Mouse (Mus musculus) midbrain, embryonic 16.5 days (tissue): ENCODE results near the gene Cnnm3. TPM values are rescaled to one million over a fixed set of nuclear protein-coding genes. Genes with fewer than 3 reads are reported as not detected.

ENCODE experiments used
- ATAC-seq: fragments of 200-750 bp; cut with Nextera tagmentation; 2 replicates; pipeline ENCODE4 v1.8.0; 2017; ENCODE audit warnings: moderate TSS enrichment
- H3K27ac ChIP-seq: fragments of 300-500 bp; sonication (generic); 2 replicates; pipeline ENCODE4 v1.5.1; 2014; ENCODE audit warnings: mild to moderate bottlenecking, low read length, mixed read lengths
- H3K27me3 ChIP-seq: fragments of 300-500 bp; sonication (generic); 2 replicates; pipeline ENCODE4 v1.6.1; 2014; ENCODE audit warnings: low read depth, low read length, mixed read lengths; ENCODE audit not compliant: control insufficient read depth, insufficient read depth
- H3K36me3 ChIP-seq: fragments of 300-500 bp; sonication (generic); 2 replicates; pipeline ENCODE4 v1.6.1; 2014; ENCODE audit warnings: mild to moderate bottlenecking, low read length, moderate library complexity, mixed read lengths; ENCODE audit not compliant: control insufficient read depth, insufficient read depth
- H3K4me1 ChIP-seq: fragments of 300-500 bp; sonication (generic); 2 replicates; pipeline ENCODE4 v1.6.1; 2014; ENCODE audit warnings: mild to moderate bottlenecking, low read length, mixed read lengths; ENCODE audit not compliant: control insufficient read depth, insufficient read depth
- H3K4me2 ChIP-seq: fragments of 300-500 bp; sonication (generic); 2 replicates; pipeline ENCODE4 v1.6.1; 2014; ENCODE audit warnings: mild to moderate bottlenecking, low read length, mixed read lengths
- H3K4me3 ChIP-seq: fragments of 300-500 bp; sonication (generic); 2 replicates; pipeline ENCODE4 v1.5.1; 2014; ENCODE audit warnings: low read depth, mild to moderate bottlenecking, low read length, moderate library complexity, mixed read lengths
- H3K9ac ChIP-seq: fragments of 300-500 bp; sonication (generic); 2 replicates; pipeline ENCODE4 v1.6.1; 2014; ENCODE audit warnings: low read depth, low read length, mixed read lengths
- H3K9me3 ChIP-seq: fragments of 300-500 bp; sonication (generic); replicated peaks from 2 replicates; pipeline ENCODE4 v1.6.1; 2014; ENCODE audit warnings: mild to moderate bottlenecking, low read length, mixed read lengths; ENCODE audit not compliant: control insufficient read depth, poor library complexity, severe bottlenecking
- WGBS: fragments of 180-500 bp; shearing (Covaris S2); extraction: QIAGEN DNeasy Blood & Tissue Kit; methylation state at CpG from one replicate; pipeline ENCODE4 v1.1.7; 2014; 5-methylcytosine and 5-hydroxymethylcytosine counted together
- polyA plus RNA-seq: library from polyadenylated mRNA; unstranded; fragments of >200 nt; fragmentation: Nextera tagmentation; extraction: Ambion mirVana; gene quantifications from 2 replicates; pipeline ENCODE4 v1.2.1, GENCODE M21; 2015

Cnnm3 gene
- polyA plus RNA-seq, 1 experiment from 2014 or later = 4.2 TPM

DNA sequence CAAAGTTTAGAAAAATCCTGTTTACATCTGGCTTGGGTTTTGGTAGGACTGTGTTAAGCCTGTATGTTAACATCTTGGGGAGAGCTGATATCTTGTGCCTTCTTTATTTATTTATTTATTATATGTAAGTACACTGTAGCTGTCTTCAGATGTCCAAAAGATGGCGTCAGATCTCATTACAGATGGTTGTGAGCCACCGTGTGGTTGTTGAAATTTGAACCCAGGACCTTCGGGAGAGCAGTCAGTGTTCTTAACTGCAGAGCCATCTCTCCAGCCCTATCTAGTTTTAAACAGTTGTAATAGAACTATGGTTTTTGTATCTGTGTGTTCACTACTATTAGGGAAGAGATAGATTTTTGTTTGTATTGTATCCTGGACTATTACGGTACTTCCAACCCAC, 17.6 kb downstream of the Cnnm3 start:
- no peaks in the 10 kb centered on the region for H3K9me3 ChIP-seq
- WGBS = 94% methylated on average over 4 of the region's 4 CpGs
- H3K4me3 ChIP-seq = no peak overlapping the region
- no peaks in the 10 kb centered on the region for H3K27me3 ChIP-seq
- H3K4me2 ChIP-seq = no peak overlapping the region
- H3K36me3 ChIP-seq = peaks cover 17% of the 10 kb centered on the region
- H3K4me1 ChIP-seq = no peaks in the 10 kb centered on the region
- H3K9ac ChIP-seq = no peak overlapping the region
- no peak overlapping the region for H3K27ac ChIP-seq
- ATAC-seq = no peak

DNA sequence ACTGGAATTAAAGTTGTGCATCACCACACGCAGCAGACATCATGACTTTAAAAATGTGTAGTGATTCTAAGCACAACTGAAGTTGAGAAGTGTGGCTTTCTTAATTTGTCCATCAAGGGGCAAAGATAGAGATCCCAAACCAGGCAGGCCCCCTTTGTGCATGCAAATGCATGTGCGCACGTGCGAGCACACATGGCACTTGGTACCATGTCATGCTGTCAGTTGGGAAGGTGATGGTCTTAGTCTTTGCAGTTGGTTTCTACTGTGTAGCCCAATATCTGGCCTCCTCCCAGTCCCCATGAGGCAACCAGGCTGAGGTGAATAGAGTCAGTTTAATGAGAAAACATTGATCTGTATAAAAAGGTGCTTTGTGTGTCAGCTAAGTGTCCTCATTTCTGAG, 18.2 kb downstream of the Cnnm3 start:
- no peak for ATAC-seq
- 96% methylated on average over 4 of the region's 4 CpGs for WGBS

DNA sequence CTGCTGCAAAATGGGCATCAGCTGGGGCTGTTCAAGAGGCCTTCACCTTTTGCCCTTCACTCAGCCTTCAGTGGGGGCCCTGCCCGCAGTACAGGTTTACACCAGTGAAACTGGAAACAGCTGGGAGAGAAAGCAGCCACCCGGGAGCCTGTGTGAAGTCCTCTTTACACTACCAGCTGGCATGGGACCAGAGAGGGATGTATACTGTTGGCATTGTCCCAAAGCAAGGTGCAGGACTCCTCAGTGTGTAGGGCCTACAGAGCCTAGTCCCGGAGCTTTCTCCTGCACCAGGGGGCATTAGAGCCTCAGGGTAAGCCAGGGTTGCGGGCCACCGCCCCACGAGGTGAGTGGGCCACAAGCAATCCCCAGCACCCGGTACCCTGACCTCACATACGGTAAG, 18.8 kb downstream of the Cnnm3 start:
- no peaks in the 10 kb centered on the region for H3K9me3 ChIP-seq
- 83% methylated on average over 8 of the region's 8 CpGs for WGBS
- H3K36me3 ChIP-seq = peaks cover 10% of the 10 kb centered on the region
- no peaks in the 10 kb centered on the region for H3K4me1 ChIP-seq
- no peak overlapping the region for H3K4me2 ChIP-seq
- no peaks in the 10 kb centered on the region for H3K27me3 ChIP-seq
- H3K27ac ChIP-seq = no peak overlapping the region
- no peak overlapping the region for H3K4me3 ChIP-seq
- ATAC-seq = no peak
- H3K9ac ChIP-seq = no peak overlapping the region

More for the DNA sequence above, 18.2 kb downstream of the Cnnm3 start:
- Histone ChIP-seq H3K9me3 (no peaks in the 10 kb centered on the region), H3K36me3 (peaks cover 16% of the 10 kb centered on the region), H3K4me3 (no peak overlapping the region), H3K27me3 (no peaks in the 10 kb centered on the region), H3K4me1 (no peaks in the 10 kb centered on the region), H3K9ac (no peak overlapping the region), H3K4me2 (no peak overlapping the region), H3K27ac (no peak overlapping the region)

DNA sequence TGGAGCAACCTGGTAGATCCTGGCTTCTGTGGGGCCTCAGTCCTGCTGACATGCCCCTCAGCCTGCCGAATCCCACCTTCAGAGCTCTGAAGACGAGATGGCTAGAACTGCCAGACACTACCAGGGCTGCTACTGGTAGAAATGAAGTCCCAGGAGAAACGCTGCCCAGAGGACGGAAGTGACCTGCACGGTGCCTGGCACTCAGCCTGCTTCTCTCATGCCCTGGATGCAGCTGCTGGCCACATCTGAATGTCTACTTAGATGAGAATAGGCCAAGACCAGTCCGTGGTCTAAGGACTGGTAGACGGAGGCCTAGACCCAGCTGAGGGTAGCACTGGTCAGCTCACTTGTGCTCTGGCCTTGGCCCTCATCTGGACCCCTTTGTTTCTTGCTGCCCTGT, 19.3 kb downstream of the Cnnm3 start:
- 93% methylated on average over 7 of the region's 7 CpGs for WGBS

DNA sequence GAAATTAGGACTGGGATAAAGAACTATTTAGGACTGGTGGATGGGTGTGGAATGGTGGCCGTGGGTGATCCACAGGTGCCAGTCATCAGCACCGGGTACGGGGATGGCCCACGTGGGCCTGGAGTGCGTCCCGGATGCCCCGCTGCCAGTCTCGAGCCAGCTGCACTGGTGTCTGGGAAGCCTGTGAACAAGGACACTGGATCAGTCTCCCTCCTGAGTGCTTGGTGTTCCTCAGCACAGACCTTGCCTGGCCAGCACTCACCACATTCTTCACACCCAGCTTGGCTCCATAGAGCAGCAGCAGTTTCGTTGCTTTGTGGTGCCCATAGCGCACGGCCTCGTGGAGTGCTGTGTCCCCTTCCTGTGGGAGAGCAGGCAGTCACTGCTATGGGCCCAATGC, 19.8 kb downstream of the Cnnm3 start:
- Histone ChIP-seq H3K27me3 (no peaks in the 10 kb centered on the region), H3K9me3 (no peaks in the 10 kb centered on the region), H3K9ac (no peak overlapping the region), H3K4me3 (no peak overlapping the region), H3K27ac (no peak overlapping the region), H3K4me1 (no peaks in the 10 kb centered on the region), H3K36me3 (peaks cover 4% of the 10 kb centered on the region; the same call in 1 of the 2 replicates), H3K4me2 (no peak overlapping the region)
- ATAC-seq = no peak
- 93% methylated on average over 12 of the region's 12 CpGs for WGBS

More for the DNA sequence above, 19.3 kb downstream of the Cnnm3 start:
- no peak for ATAC-seq
- H3K4me2 ChIP-seq = no peak overlapping the region
- H3K27ac ChIP-seq = no peak overlapping the region
- no peaks in the 10 kb centered on the region for H3K4me1 ChIP-seq
- H3K9me3 ChIP-seq = no peaks in the 10 kb centered on the region
- no peaks in the 10 kb centered on the region for H3K27me3 ChIP-seq
- peaks cover 6% of the 10 kb centered on the region for H3K36me3 ChIP-seq
- H3K4me3 ChIP-seq = no peak overlapping the region
- no peak overlapping the region for H3K9ac ChIP-seq

DNA sequence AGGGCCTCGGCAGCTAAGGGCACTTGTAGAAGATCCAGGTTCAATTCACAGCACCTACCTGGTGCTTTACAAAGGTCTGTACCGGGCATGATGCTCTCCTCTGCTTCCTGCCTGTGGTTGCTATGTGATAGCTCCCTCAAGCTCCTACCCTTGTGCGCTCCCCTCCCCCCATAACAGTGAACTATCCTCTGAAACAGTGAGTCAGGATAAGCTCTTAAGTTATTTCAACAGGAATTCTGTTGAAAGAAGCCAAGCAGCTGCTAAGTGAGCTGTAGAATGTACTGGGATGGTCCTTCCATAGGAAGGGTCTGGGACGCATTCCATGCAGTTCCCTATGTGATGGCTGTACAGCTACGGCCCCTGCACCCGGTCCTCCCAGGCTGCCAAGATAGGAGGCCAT, 21.9 kb downstream of the Cnnm3 start:
- no peaks in the 10 kb centered on the region for H3K4me1 ChIP-seq
- peaks cover 2% of the 10 kb centered on the region; the same call in 1 of the 2 replicates for H3K36me3 ChIP-seq
- H3K27me3 ChIP-seq = no peaks in the 10 kb centered on the region
- H3K9me3 ChIP-seq = no peaks in the 10 kb centered on the region
- WGBS = 83% methylated on average over 6 of the region's 6 CpGs
- no peak for ATAC-seq
- H3K4me3 ChIP-seq = no peak overlapping the region
- no peak overlapping the region for H3K27ac ChIP-seq
- no peak overlapping the region for H3K9ac ChIP-seq
- no peak overlapping the region for H3K4me2 ChIP-seq

DNA sequence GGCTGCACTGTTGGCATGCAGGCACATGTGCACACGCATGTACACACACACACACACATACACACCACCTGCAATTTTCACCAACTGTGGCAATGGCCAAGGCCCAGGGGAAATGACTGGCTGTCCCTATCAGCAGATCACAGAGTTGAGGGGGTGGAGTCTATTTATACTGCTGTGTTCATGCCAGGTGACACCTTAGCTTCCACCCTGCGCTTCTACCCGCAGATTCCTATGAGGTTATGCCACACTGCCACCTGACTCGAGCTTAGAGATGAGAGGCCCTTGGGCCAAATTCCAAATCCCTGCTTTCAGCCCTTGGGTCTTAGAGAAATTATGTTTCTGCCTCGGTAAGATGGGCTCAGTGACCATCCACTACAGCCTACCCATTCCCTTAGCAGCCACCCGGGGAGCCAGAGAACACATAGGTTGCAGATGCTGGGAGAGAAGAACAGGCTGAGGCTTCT, 23.0 kb downstream of the Cnnm3 start:
- ATAC-seq = no peak
- 88% methylated on average over 6 of the region's 6 CpGs for WGBS
- H3K9me3 ChIP-seq = no peaks in the 10 kb centered on the region
- H3K27me3 ChIP-seq = no peaks in the 10 kb centered on the region
- H3K9ac ChIP-seq = no peak overlapping the region
- no peak overlapping the region for H3K4me2 ChIP-seq
- no peaks in the 10 kb centered on the region for H3K4me1 ChIP-seq
- peaks cover 6% of the 10 kb centered on the region for H3K36me3 ChIP-seq
- H3K4me3 ChIP-seq = no peak overlapping the region
- no peak overlapping the region for H3K27ac ChIP-seq

DNA sequence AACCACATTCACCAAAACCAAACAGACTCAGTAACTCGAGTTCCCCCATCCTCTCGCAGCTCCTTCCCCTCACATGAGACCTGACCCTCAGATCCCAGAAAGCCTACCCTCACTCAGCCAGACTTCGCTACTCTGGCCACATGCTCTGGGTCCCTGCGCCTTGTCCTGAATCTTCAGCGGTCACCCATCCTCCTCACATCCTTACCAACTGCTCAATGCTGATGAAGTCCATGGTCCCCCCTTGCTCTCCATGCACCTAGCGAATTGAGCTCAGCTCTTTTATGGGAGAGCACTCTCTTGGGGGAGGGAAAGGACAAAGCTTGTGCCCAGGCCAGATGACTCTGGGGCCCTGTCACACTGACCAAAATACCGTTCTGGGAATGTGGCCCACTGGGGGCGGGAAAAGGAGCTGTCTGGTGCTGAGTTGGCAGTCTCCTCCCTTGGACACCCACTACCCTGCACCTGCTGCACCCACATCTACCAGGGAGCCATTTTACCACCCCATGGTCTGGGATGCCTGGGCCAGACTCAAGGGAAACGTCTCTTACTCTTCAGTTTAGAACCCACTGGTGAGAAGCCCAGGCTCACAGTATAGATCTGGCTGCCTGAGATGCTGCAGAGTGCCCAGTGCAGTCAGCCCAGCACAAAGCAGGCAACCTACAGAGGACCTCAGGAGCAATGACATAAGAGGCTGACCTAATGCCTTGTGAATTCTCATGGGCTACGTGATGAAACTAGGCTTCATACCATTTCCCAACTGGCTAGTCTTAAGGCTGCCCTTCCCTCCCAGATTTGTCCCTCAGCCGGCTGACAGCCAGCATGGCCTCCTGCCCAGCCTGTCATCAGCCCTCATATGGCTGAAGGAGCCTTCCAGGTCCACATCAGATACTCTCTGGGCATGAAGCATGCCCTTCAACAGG, 24.1 kb downstream of the Cnnm3 start:
- Histone ChIP-seq H3K27me3 (no peaks in the 10 kb centered on the region), H3K9me3 (no peaks in the 10 kb centered on the region), H3K4me1 (no peaks in the 10 kb centered on the region), H3K36me3 (peaks cover 5% of the 10 kb centered on the region), H3K4me2 (no peak overlapping the region), H3K9ac (no peak overlapping the region), H3K27ac (no peak overlapping the region), H3K4me3 (no peak overlapping the region)
- no peak for ATAC-seq
- WGBS = 88% methylated on average over 11 of the region's 11 CpGs

DNA sequence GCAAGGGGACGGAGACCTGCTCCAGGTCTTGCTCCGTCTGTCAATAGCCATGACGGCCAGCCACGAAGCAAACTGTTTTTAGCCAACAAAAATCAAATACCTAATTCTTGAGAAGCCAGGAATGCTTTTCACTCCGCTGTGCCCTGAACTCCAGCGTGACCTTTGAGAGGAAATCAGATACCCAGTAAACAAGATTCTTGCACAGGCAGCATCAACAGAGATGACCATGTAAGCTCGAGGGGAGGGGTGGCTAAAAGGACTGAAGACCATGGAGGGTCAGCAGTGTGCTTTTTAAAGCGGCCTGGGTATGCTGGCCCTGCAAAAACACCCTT, 24.7 kb downstream of the Cnnm3 start:
- 87% methylated on average over 8 of the region's 8 CpGs for WGBS
- no peak overlapping the region for H3K27ac ChIP-seq
- no peak overlapping the region for H3K4me2 ChIP-seq
- no peak overlapping the region for H3K9ac ChIP-seq
- H3K27me3 ChIP-seq = no peaks in the 10 kb centered on the region
- no peak for ATAC-seq
- H3K36me3 ChIP-seq = peaks cover 8% of the 10 kb centered on the region
- H3K4me1 ChIP-seq = no peaks in the 10 kb centered on the region
- no peaks in the 10 kb centered on the region for H3K9me3 ChIP-seq
- H3K4me3 ChIP-seq = no peak overlapping the region
